Mouse (Mus musculus) right cerebral cortex, adult 18-20 months (tissue): Measurements from ENCODE around the gene Aamp.

Experiments used
- DNase-seq: peaks from one replicate; pipeline ENCODE4 v3.0.0; 2022; ENCODE audit warnings: mixed read lengths

Gene Aamp

DNA sequence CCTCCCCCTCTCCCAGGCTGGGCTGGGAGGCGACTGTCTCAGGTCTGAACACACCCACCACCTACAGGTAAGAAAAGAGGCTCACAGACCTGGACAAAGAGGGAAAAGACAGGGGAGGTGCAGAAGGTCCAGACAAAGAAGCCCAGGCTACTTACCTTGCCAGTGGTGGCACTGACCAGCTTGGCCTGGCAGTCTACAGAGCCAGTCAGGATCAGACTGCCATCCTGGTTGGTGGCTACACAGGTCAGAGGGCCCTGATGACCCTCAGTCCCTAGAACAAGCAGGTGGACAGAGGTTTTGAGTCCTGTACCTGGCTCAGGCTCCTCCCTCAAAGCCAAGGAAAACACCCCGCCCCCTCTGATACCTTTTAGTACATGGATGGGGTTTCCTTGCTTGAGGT, 3.2 kb downstream of the Aamp start:
- no peak for DNase-seq

DNA sequence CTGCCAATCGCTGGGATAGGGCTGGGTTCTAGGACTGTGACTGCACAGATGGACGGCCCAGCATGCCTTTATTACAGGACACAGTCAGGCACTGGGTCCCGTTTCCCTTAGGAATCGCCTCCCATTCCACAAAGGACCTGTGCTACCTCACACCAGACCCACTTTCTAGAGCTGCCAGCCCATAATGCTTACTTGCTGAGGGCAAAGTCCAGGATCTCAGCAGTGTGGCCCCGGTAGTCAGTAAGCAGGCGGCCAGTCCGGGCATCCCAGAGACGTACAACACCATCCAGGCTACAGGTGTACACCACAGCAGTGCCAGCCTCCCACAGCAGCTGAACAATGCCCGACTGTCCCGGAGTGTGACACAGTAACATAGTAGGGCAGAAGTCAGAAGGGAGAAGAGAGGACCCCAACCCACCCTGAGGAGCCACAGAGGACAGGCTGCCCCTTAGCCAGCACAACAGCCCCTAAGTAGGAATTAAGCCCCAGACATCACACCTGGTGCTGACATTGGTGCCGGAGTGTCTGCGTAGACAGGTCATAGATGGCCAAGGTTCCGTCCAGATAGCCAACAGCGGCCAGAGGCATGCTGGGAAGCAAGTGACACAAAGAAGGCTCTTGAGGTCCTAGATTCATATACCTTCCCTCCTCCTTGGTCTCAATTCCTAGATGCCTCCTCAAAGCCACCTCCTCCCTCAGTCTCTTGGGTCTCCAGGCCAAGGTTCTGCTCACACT, 3.8 kb downstream of the Aamp start:
- DNase-seq = no peak

DNA sequence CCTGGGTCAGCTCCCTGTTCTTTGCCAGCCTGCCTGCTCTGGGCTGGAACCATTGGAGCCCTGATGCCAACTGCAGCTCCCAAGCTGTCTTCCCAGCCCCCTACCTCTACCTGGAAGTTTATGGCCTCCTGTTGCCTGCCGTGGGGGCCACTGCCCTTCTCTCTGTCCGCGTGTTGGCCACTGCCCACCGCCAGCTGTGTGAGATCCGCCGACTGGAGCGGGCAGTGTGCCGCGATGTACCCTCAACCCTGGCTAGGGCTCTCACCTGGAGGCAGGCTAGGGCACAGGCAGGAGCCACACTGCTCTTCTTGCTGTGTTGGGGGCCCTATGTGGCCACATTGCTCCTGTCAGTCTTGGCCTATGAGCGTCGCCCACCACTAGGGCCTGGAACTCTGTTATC, 5.5 kb downstream of the Aamp start:
- DNase-seq = no peak

DNA sequence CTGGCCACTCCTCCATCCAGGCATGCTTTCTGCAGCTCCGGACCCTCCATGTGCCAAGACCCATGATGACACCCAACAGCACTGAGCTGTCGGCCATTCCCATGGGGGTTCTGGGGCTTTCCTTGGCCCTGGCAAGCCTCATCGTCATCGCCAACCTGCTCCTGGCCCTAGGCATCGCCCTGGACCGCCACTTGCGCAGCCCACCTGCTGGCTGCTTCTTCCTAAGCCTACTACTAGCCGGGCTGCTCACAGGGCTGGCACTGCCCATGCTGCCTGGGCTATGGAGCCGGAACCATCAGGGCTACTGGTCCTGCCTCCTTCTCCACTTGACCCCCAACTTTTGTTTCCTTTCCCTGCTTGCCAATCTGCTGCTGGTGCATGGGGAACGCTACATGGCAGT, 6.0 kb downstream of the Aamp start, which contains the start of gene Gpbar1:
TSS of gene Gpbar1 (plus strand) at position 13 of the 400 bp plus-strand sequence.
- DNase-seq = no peak

DNA sequence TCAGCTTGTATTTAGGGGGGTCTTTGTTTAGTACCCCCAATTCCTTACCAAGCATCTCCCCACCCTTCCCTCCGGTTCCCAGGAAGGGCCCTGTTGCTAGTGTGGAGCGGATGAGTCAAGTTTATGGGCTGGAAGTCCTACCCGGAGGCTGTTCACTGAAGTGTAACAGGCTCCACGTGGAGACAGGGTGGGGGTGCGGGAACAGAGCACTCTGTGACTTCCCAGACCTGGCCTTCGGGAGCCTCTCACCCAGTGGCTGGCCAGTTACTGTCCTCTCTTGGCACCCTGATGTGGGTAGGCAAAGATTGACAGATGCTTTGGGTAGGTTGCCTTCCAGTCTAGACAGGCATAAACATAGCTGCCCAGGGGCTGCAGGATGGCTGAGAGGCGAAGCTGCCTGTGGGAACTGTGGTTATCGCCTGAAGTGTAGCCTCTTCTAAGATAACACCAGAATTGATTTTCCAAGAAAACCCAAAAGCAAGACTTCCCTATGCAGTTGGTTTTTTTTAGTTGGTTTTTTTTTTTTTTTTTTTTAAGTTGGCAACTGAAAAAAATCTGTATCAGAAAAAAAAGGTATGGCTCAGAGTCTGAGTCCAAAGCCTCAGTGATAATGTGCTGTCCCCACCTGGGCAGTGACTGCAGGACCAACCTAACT, 6.5 kb downstream of the Aamp start:
- DNase-seq = no peak

DNA sequence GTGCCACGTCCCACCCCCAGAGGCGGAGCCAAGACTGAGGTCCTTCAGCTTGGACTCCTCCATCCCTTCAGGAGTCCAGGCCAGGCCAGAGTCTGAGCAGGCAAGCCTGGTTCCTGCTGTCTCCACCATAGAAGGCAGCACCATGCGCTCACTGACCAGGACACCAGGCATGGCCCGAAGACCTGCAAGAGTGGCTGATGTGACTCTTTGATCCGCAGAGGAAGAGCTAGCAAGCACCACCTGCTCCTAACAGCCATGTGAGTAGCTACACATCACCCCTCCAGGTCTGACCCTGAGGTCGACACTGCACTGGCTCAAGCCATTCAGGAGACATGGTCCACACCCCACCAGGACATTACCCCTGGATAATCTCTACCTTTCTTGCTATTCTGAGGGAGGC, 7.5 kb downstream of the Aamp start:
- no peak for DNase-seq

DNA sequence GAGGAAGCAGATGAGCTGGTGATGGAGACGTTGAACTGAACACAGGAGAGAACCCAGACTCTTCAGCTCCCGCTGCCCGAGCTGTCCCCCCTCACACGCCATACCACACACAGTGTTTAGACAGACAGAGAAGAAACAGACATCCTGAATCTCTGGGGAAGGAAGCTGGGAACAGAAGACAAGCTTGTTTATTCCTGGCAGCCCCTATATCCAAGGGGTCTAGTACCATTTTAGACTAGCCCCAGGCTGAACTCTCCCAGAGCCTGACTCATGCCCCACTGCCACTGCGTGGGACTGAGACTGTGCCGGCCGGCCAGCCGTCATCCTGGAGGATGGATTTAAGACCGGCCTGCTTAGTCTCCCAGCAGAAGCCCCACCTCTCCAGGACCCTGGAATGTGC, 9.5 kb downstream of the Aamp start:
- DNase-seq = no peak

DNA sequence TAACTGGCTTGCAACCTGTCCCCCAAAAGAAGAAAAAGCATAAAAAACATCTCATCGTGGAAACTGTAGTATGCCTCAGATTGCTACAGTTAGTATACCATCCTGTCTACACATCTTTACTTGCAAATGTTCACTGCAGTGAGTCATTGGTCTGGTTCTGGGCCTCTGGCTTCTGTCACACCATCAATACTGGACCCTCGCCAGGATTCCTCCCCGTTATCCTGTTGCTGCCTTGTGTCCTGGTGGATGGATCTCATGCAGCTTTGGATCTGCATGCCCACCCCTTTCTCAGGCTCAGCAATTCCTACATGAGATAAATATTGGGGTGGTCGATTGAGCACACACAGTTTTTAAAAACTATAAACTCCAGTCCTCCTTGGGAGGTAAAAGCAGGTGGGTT, 12.9 kb downstream of the Aamp start:
- DNase-seq = no peak

DNA sequence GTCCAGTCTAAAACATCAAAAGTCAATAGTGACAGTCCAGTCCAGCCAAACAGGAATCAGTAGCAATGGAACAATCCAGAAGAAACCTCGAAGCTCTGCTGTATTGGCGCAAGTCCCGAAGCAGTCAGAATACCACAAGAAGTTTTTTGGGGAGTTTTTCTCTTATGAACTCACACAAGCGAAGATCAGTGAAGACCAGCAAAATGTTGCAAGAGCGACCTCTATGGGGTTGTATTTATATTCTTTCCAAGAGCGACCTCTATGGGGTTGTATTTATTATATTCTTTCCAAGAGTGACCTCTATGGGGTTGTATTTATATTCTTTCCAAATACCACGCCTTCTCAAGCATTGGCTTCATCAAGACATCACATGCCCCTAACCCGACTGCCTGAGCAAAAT, 15.8 kb downstream of the Aamp start:
- DNase-seq = no peak

DNA sequence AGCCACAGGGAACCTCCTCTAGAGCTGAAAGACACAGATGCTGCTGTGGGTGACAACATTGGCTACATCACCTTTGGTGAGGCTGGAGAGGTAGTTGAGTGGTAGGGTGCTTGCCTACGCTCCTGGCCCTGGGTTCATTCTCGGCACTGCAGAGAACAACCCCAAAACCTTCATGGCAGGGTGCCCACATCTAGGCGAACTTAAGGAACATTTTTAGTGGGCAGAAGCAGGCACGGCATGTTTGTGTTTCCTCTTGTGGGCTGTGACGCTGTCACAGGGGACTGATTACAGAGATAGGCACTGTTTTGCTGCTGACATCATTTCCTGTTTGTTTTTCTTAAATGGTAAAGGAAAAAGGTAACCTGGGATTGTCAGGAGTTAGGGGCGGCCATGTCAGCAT, 22.0 kb downstream of the Aamp start:
- DNase-seq = no peak

DNA sequence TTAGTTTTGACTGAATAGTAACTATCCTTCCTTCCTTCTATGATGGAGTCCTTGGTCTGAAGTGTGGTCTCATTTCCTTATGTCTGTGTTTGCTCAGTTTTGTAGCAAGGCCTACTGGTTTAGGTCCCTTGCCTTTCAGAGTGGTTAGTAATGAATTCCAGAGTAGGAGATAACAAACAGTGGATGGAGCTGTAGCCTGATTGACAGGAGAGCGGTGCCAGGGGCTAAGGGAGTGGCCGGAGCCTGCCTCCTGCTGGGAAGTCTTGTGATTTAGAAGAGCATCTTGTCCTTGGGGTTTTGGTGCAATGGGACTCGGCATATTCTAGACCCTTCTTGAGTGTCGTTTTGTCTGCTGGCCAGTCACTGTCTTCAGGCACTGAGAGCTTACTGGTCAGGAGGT, 27.8 kb downstream of the Aamp start:
- DNase-seq = no peak

DNA sequence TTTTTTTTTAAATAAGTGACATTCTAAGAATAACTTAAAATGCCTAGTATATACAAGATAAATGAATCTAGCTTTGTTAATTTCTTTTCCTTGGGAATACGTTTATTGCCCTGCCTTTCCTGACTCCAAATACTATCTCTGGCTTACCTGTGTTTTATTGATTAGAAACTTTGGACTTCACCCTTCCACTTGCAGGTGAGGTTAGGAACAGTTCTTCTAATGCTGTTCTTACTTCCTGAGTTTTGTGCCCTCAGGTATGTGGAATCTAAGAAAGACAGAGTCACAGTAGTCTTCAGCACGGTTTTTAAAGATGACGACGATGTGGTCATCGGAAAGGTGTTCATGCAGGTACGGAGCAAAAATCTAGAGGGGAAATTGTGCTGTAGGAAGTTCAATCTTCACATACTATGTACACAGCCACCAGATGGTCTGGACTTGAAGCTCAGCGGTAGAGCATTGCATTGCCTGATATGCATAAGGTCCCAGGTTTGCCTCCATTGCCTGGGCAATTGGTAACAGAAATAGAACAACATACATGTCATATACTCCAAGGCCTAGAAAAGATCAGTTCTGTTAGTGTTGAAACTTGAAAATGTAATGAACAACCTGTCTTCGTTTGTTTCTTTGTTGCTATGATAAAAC, 28.7 kb downstream of the Aamp start:
- no peak for DNase-seq

DNA sequence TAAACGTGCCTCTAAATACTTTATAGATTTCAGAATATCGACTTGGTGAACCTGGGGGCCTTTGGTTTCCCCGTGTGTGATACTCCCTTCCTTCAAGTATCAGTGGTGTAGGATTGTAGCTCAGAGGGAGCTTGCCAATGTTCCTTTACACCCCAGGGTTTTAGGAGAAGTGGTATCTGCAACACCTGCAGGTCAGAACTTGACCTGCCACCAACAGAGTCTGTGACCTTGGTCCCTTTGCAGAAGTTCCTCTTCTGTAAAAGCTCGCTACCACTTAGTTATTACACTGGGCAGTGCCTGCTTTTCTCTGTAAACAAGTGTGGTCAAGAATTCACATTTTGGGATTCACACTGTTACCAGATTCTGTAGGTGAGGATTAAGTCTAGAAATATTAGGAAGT, 34.4 kb downstream of the Aamp start:
- DNase-seq = no peak

DNA sequence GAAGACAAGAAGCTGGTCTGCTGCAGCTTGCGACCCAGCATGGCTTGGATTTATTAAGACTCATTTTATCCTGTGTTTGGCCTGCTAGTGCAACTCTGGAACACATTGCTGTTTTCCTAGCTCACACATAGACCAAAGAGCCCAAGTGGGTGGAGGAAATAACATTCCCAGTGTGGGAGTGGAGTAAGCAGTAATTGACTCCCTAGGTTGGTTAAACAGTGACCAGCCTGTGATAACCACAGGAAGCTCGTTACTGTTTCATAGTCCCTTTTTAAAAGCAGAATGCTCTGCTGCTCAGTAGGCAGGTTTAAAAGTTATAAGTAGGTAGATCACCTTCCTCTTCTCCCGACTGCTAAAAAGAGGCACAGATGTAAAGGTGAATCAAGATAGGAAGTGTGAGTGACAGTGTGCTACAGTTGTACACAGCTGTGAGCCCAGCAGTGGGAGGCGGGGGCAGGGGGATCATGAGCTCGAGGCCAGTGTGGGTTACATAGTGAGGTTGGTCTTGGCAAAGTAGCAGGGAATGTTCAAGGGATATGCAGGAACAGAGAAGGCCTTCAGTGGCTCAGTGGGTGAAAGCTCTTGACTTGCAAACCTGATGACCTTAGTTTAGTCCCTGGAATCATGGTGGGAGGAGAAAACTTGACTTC, 35.1 kb downstream of the Aamp start:
- DNase-seq = no peak

DNA sequence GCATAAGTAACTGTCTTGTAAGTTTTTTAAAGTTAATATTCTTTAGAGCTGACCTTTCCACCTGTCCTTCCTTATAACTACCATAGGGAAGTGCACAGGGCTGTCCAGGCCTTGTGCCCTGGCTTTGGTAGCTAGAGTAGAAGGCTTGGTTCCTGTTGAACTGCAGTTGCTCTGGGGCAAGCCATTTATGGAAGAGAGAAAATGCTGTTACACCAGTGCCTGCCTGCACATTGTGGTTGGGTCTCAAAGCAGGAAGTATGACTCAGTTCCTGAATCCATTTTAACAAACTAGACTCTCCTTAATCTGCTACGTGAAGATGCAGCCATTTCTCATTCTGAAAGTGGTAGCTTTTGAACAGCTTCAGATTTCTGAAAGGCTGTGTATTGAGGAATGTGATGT, 35.7 kb downstream of the Aamp start:
- no peak for DNase-seq

DNA sequence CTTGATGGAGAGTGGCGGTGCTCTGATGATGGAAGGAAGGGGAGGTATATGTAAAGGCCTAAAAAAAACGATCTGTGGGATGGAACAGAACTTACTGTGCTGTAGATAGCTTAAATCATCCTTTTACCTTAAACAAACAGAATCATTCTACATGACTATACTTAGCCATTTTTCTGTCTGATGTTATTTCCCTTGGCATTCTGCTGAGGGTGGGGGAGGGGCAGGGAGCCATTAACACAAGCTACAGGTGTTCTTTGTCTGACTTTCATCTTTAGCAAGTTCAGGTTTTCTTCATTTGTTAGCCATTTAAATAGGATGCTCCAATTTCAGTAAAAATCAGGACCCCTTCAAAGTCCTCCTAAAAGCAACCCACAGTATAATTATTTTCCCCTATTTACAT, 39.0 kb downstream of the Aamp start:
- no peak for DNase-seq

DNA sequence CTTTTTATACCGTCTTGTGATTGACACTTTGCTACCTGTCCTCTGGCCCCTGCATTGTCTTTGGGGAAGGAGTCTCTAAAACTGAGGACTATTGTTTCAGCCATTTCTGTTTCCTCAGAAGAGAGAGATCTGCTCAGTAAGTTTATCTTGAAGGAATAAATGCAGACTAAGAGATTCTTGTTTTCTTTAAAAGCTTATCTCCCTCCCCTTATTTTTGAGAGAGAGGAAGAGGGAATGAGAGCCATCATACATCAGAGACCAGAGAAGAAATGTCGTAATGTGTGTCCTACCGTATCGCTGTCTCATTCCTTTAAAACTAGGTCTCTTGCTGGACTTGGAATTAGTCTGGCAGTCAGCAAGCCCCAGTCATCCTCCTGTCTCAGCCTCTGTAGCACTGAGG, 43.7 kb downstream of the Aamp start:
- no peak for DNase-seq

DNA sequence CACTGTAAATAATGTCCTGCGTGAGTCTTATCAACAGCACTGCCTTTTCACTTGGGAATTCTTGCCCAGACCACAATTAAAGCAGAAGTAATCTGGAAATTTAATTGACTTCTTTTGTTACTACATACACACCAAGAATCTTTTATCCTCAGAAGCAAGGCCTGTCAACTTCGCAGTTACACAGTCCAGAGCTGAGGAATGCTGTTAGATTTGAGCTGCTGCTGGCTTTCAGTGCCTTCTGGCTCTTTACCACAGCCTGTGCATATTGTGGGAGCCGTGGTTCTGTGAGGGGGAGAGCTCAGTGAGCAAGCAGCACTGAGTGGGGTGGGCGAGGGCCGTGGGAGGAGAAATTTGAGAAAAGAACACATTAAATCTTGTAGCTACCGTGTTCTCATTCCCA, 44.2 kb downstream of the Aamp start:
- DNase-seq = peak; percentile 92

DNA sequence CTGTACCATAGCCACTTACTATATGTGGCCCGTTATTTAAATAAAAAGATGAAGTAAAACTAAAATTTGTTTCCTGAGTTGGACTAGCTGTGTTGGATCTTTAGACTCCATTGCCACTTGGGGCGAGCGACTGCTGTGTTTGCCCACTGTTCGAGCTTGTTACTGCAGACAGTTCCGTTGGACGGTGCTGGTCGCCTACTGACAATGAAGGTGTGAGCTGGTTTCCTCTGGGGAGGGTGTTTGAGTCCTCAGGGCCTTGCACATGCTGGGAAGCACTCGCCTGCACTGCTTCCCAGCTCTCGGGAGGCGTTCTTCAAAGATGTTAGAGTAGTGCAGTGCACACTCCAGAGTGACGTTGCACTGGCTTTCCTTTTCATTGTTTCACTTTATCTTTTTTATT, 44.9 kb downstream of the Aamp start:
- DNase-seq = peak; percentile 58

DNA sequence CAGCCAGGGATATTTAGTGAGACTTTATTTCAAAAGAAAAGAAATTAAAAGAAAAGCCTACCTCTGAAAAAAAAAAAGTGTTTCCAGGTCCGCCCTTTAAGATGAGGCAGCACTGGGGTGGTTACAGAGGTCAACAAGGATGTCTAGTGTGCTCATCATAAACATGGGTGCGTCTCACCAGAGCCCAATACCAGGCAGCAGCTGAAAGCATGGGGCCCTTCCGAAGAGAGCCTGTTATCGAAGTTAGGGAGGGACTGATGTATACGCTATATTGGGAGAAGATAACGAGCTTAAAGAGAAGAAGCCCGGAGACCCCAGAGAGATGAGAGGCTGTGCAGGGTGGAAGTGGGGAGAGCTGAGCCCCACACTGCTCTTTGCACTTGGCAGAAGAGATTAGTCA, 45.4 kb downstream of the Aamp start:
- DNase-seq = no peak

DNA sequence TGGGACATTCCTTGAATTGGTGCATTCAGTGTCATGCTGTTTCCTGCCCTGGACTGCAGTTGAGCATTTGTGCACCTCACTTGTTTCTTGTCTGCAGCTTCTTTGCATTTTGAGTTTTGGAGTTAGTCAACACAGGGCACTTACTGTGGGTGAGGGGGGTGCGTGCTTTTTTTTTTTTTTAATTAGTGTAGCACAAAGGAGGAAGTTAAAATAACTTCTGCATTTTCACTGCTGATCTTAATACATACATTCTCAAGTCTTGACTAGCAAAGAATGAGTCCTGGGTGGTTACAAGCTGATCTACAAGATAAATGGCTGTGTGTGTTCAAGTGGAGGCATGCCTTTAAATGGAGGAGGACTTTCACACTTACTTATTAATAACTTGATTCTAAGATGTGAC, 46.4 kb downstream of the Aamp start:
- DNase-seq = no peak

DNA sequence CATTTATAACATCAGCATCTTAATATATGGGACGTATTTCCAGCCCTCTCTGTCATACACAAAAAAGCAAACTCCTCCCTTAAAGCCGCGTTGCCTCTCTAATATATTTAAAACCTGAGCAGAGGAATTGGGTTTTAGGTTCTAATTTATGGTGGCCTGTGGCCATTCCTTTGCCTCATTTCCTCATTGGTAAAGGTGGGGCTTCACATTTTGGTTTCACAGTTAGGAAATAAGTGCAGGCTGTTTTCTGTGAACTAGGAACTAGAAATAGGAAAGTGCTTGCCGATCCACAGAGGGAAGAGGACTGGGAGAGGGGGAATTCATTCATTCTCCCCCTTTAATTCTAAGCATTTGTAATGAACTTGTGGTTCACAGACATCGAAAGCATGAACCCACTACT, 46.9 kb downstream of the Aamp start:
- DNase-seq = no peak

DNA sequence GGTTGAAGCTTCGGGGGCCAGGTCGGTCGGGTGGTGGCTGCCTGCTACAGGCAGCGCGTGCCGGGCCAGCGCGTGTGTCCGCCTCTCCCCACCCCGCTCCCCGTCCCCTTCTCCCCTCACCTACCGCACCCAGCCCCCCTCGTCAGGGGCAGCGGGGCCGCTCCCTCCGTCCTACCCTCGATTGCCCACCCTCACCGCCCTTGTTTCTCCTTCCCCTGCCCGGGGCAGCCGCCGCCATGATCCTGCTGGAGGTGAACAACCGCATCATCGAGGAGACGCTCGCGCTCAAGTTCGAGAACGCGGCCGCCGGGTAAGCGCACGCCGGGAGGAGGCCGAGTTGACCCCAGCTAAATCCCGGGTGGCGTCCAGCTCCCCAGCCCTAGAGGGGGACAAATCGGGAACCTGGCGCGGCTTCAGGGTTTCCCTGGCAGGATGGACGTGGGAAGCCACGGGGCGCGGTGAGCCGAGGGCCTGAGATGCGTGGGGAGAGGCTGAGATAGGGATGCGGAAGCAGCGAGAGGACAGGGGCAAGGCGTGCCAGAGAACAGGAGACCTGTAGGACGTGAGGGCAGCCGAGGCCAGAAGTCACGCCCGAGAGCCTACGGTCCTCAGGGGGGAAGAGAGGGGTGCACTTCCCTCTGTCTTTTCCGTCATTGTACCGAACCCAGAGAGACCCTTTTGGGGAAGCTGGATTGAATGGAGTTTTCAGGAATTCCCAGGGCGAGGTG, 47.8 kb downstream of the Aamp start:
- peak; percentile 41 for DNase-seq
